In the genomic region with DNA sequence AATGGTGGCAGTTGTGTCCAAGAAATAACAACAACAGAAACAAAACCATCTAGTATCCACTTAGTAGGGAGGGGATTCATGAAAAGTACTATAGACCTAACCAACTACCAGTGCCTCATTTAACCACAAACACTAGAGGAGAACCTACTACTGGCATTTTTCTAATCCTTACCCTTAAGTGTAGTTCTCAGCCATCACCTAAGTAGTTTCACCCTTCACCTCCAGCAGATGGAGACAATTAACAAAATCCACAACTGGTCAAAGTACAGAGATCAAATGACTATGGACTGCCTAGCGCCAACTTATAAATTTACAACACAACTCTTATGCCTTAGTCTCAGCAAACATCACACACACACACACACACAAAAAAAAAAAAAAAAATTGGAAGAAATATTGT, we compare ENCODE assay signal across 4 mouse cellular contexts.
"Had no signal": no experiment of that assay in that cellular context is flagged by ENCODE, and none has a peak within 500 bp of the region (broad histone marks: within the 10 kb centered on the region; RNA-seq: fewer than 3 reads in every experiment).

No protein-coding gene starts in this region.

- DNase-seq: kidney, postnatal 14 days; lung, adult 18-20 months; right cerebral cortex, postnatal 14 days; thymus, postnatal 4 days had no signal
